Mouse (Mus musculus): ENCODE measurements around the gene Foxd1. TPM values are rescaled to one million over a fixed set of nuclear protein-coding genes. Genes with fewer than 3 reads are reported as not detected.

Foxd1 gene
- not detected in 2 replicates for polyA plus RNA-seq (2014; fragmentation: Nextera tagmentation; extraction: Ambion mirVana)

GRCm38 (mm10) chr13:98354090-98354801, at the start of gene Foxd1:
TSS of gene Foxd1 (plus strand) at chr13:98354242.
- whole genome bisulfite sequencing: under 1% methylated on average over 70 of the region's 76 CpGs
- peak; percentile 79 for ATAC-seq (ENCODE audit: insufficient number of reproducible peaks, insufficient read depth, low FRiP score, low read depth)
- H3K27ac ChIP-seq (replicated peaks in 1 of 2; ENCODE audit: control insufficient read depth in 1 of 2, insufficient read depth in 1 of 2, low read depth in 2 of 2, low read length in 2 of 2): no peak within 1 kb of the TSS

DNA sequence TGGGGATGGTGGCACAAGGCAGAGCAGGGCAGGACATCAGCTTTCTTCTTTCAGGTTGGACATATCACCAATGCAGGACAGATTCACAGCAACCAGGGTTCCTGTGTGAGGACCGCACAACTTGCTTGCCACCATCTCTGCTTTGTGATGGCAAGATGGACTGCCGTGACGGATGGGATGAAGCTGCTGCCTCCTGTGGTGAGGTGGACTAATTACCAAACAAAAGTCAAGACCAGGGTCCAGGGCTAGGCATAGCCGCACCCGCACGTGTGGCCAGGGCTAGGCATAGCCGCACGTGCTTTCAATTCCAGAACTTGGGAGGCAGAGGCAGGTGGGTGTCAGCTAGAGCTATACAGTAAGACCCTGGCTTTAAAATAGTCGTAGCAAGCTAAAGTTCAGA, 48.8 kb upstream of the Foxd1 start:
- H3K27ac ChIP-seq (replicated peaks in 1 of 2; ENCODE audit: control insufficient read depth in 1 of 2, insufficient read depth in 1 of 2, low read depth in 2 of 2, low read length in 2 of 2): no peak overlapping the region
- H3K4me2 ChIP-seq (ENCODE audit: low read length): no peak overlapping the region
- peaks cover 28% of the 10 kb centered on the region for H3K36me3 ChIP-seq (ENCODE audit: control insufficient read depth, insufficient read depth, low read length)
- H3K27me3 ChIP-seq (ENCODE audit: control insufficient read depth, insufficient read depth, low read length): no peaks in the 10 kb centered on the region
- ATAC-seq (ENCODE audit: insufficient number of reproducible peaks, insufficient read depth, low FRiP score, low read depth): no peak
- peaks cover 2 to 4% of the 10 kb centered on the region in 2 experiments; a peak in 1 of 4 replicates for H3K4me1 ChIP-seq (ENCODE audit: control insufficient read depth in 2 of 2, insufficient read depth in 2 of 2, low read length in 2 of 2)
- H3K9me3 ChIP-seq (ENCODE audit: control insufficient read depth, low read length): no peaks in the 10 kb centered on the region
- no peak overlapping the region for H3K4me3 ChIP-seq (ENCODE audit: control insufficient read depth in 1 of 2, insufficient read depth in 1 of 2, low read depth in 1 of 2, low read length in 2 of 2)
- H3K9ac ChIP-seq (ENCODE audit: low read length): no peak overlapping the region
- 86% methylated on average over 9 of the region's 9 CpGs for WGBS

More at GRCm38 (mm10) chr13:98354090-98354801, at the start of gene Foxd1:
- Histone ChIP-seq H3K27me3 (ENCODE audit: control insufficient read depth, insufficient read depth, low read length) (peaks cover 92% of the 10 kb centered on the region), H3K4me3 (ENCODE audit: control insufficient read depth in 1 of 2, insufficient read depth in 1 of 2, low read depth in 1 of 2, low read length in 2 of 2) (peak within 1 kb of the TSS; percentile 41 to 52), H3K9me3 (ENCODE audit: control insufficient read depth, low read length) (no peaks in the 10 kb centered on the region), H3K4me2 (ENCODE audit: low read length) (peak within 1 kb of the TSS; percentile 84), H3K9ac (ENCODE audit: low read length) (0 out of 2 replicates have a peak within 1 kb of the TSS, but pooled peaks have one; percentile 41), H3K4me1 (ENCODE audit: control insufficient read depth in 2 of 2, insufficient read depth in 2 of 2, low read length in 2 of 2) (peaks cover 2 to 14% of the 10 kb centered on the region in 2 experiments; a peak in 3 of 4 replicates), H3K36me3 (ENCODE audit: control insufficient read depth, insufficient read depth, low read length) (no peaks in the 10 kb centered on the region)

- Histone ChIP-seq H3K4me2 (ENCODE audit: low read length) (no peak overlapping the region), H3K27me3 (ENCODE audit: control insufficient read depth, insufficient read depth, low read length) (no peaks in the 10 kb centered on the region), H3K36me3 (ENCODE audit: control insufficient read depth, insufficient read depth, low read length) (peaks cover 39% of the 10 kb centered on the region), H3K9ac (ENCODE audit: low read length) (no peak overlapping the region), H3K4me3 (ENCODE audit: control insufficient read depth in 1 of 2, insufficient read depth in 1 of 2, low read depth in 1 of 2, low read length in 2 of 2) (no peak overlapping the region), H3K4me1 (ENCODE audit: control insufficient read depth in 2 of 2, insufficient read depth in 2 of 2, low read length in 2 of 2) (peaks cover 2 to 4% of the 10 kb centered on the region in 2 experiments; a peak in 1 of 4 replicates), H3K27ac (replicated peaks in 1 of 2; ENCODE audit: control insufficient read depth in 1 of 2, insufficient read depth in 1 of 2, low read depth in 2 of 2, low read length in 2 of 2) (no peak overlapping the region), H3K9me3 (ENCODE audit: control insufficient read depth, low read length) (no peaks in the 10 kb centered on the region)
- no peak for ATAC-seq (ENCODE audit: insufficient number of reproducible peaks, insufficient read depth, low FRiP score, low read depth)
- WGBS: 30% methylated on average over 5 of the region's 5 CpGs
These were observed 47.6 kb upstream of the Foxd1 start for GRCm38 (mm10) chr13:98306393-98306792.

DNA sequence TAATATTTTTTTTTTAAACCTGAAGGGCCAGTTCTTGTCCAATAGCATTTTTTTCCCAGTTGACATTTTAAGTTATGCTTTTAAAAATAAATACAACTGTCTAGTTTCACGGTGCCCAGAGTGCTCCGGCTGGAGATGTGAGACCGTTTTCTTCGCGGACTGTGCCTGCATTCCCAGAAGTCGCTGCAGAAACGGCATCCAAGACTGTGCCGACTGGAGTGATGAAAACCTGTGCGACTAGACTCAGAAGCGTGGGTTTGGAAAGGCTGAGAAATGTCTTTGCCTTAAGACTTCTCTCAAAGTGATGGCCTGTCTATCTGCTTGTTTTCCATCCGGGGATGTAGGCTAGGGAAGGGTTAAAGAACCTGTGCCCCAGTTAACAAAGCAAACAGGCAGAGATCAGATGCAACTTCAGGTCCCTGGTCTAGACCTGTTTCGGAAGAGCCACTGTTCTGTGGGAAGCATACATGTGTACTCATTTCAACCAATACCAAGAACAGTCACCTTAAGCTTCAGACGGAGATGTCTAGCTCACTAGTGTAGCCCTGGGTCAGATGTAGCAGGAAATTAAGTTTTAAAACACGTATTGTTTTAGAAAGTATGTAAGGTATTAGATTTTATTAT, 47.1 kb upstream of the Foxd1 start:
- Histone ChIP-seq H3K4me2 (ENCODE audit: low read length) (peak overlapping the region; percentile 12; the same call in 1 of the 2 replicates), H3K27ac (replicated peaks in 1 of 2; ENCODE audit: control insufficient read depth in 1 of 2, insufficient read depth in 1 of 2, low read depth in 2 of 2, low read length in 2 of 2) (peak overlapping the region in 1 of 2 experiments; percentile 14; a peak in 1 of 4 replicates), H3K9me3 (ENCODE audit: control insufficient read depth, low read length) (no peaks in the 10 kb centered on the region), H3K27me3 (ENCODE audit: control insufficient read depth, insufficient read depth, low read length) (no peaks in the 10 kb centered on the region), H3K4me1 (ENCODE audit: control insufficient read depth in 2 of 2, insufficient read depth in 2 of 2, low read length in 2 of 2) (peaks cover 2 to 4% of the 10 kb centered on the region in 2 experiments; a peak in 1 of 4 replicates), H3K36me3 (ENCODE audit: control insufficient read depth, insufficient read depth, low read length) (peaks cover 45% of the 10 kb centered on the region), H3K9ac (ENCODE audit: low read length) (no peak overlapping the region), H3K4me3 (ENCODE audit: control insufficient read depth in 1 of 2, insufficient read depth in 1 of 2, low read depth in 1 of 2, low read length in 2 of 2) (no peak overlapping the region)
- 35% methylated on average over 14 of the region's 14 CpGs for WGBS
- no peak for ATAC-seq (ENCODE audit: insufficient number of reproducible peaks, insufficient read depth, low FRiP score, low read depth)

DNA sequence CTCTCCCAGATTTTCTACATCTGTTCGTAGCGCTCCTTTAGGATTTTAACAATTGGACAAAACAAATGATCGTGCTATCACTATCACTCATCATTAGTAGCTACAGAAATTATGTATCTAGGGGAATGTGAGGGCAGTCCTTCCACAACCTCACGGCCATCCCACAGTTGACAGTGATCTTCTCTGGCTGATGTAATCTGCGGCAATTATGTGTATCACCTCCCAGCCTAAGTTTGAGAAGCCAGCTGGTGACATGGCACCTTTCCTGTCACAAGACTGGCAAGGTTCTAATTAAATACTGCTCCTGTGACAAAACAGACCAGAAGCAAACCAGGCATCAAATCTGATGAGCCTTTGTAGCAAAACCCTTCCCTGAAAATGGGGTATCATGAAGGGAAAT, 46.0 kb upstream of the Foxd1 start:
- no peaks in the 10 kb centered on the region for H3K27me3 ChIP-seq (ENCODE audit: control insufficient read depth, insufficient read depth, low read length)
- H3K4me3 ChIP-seq (ENCODE audit: control insufficient read depth in 1 of 2, insufficient read depth in 1 of 2, low read depth in 1 of 2, low read length in 2 of 2): no peak overlapping the region
- no peak for ATAC-seq (ENCODE audit: insufficient number of reproducible peaks, insufficient read depth, low FRiP score, low read depth)
- no peak overlapping the region for H3K9ac ChIP-seq (ENCODE audit: low read length)
- peaks cover 2 to 4% of the 10 kb centered on the region in 2 experiments; a peak in 1 of 4 replicates for H3K4me1 ChIP-seq (ENCODE audit: control insufficient read depth in 2 of 2, insufficient read depth in 2 of 2, low read length in 2 of 2)
- peaks cover 55% of the 10 kb centered on the region for H3K36me3 ChIP-seq (ENCODE audit: control insufficient read depth, insufficient read depth, low read length)
- H3K4me2 ChIP-seq (ENCODE audit: low read length): no peak overlapping the region
- 84% methylated on average over 5 of the region's 5 CpGs for WGBS
- H3K9me3 ChIP-seq (ENCODE audit: control insufficient read depth, low read length): no peaks in the 10 kb centered on the region
- H3K27ac ChIP-seq (replicated peaks in 1 of 2; ENCODE audit: control insufficient read depth in 1 of 2, insufficient read depth in 1 of 2, low read depth in 2 of 2, low read length in 2 of 2): no peak overlapping the region

DNA sequence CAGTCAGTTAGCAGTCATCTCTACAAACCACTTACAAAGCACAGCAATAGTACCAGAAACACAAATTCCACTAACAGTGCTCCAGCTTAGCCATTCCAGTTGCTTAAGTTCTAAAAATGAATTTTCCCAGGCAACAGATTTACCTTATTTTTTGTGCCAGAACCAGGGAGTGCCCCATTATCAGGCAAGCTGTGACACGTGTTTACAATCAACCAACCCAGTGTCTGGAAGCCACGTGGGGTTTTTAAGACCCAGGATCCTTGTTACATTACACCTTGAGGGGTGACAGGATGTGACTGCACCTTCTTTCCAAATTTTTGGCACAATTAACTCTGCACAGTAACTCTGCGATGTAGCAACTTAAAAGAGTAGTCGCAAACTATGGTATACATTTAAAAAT, 45.3 kb upstream of the Foxd1 start:
- H3K27me3 ChIP-seq (ENCODE audit: control insufficient read depth, insufficient read depth, low read length): no peaks in the 10 kb centered on the region
- H3K9me3 ChIP-seq (ENCODE audit: control insufficient read depth, low read length): no peaks in the 10 kb centered on the region
- peaks cover 62% of the 10 kb centered on the region for H3K36me3 ChIP-seq (ENCODE audit: control insufficient read depth, insufficient read depth, low read length)
- H3K4me3 ChIP-seq (ENCODE audit: control insufficient read depth in 1 of 2, insufficient read depth in 1 of 2, low read depth in 1 of 2, low read length in 2 of 2): no peak overlapping the region
- 77% methylated on average over 4 of the region's 4 CpGs for WGBS
- no peak overlapping the region for H3K9ac ChIP-seq (ENCODE audit: low read length)
- H3K4me2 ChIP-seq (ENCODE audit: low read length): no peak overlapping the region
- H3K27ac ChIP-seq (replicated peaks in 1 of 2; ENCODE audit: control insufficient read depth in 1 of 2, insufficient read depth in 1 of 2, low read depth in 2 of 2, low read length in 2 of 2): no peak overlapping the region
- no peak for ATAC-seq (ENCODE audit: insufficient number of reproducible peaks, insufficient read depth, low FRiP score, low read depth)
- peaks cover 2 to 4% of the 10 kb centered on the region in 2 experiments; a peak in 1 of 4 replicates for H3K4me1 ChIP-seq (ENCODE audit: control insufficient read depth in 2 of 2, insufficient read depth in 2 of 2, low read length in 2 of 2)

GRCm38 (mm10) chr13:98311597-98311996, 42.4 kb upstream of the Foxd1 start:
- H3K36me3 ChIP-seq (ENCODE audit: control insufficient read depth, insufficient read depth, low read length): peaks cover 77% of the 10 kb centered on the region

More at GRCm38 (mm10) chr13:98311597-98311996, 42.4 kb upstream of the Foxd1 start:
- no peak overlapping the region for H3K9ac ChIP-seq (ENCODE audit: low read length)
- no peak overlapping the region for H3K4me2 ChIP-seq (ENCODE audit: low read length)
- no peaks in the 10 kb centered on the region for H3K27me3 ChIP-seq (ENCODE audit: control insufficient read depth, insufficient read depth, low read length)
- H3K27ac ChIP-seq (replicated peaks in 1 of 2; ENCODE audit: control insufficient read depth in 1 of 2, insufficient read depth in 1 of 2, low read depth in 2 of 2, low read length in 2 of 2): no peak overlapping the region
- no peak for ATAC-seq (ENCODE audit: insufficient number of reproducible peaks, insufficient read depth, low FRiP score, low read depth)
- no peaks in the 10 kb centered on the region for H3K9me3 ChIP-seq (ENCODE audit: control insufficient read depth, low read length)
- peaks cover 2 to 14% of the 10 kb centered on the region in 2 experiments; a peak in 3 of 4 replicates for H3K4me1 ChIP-seq (ENCODE audit: control insufficient read depth in 2 of 2, insufficient read depth in 2 of 2, low read length in 2 of 2)
- WGBS: 93% methylated on average over 5 of the region's 5 CpGs
- H3K4me3 ChIP-seq (ENCODE audit: control insufficient read depth in 1 of 2, insufficient read depth in 1 of 2, low read depth in 1 of 2, low read length in 2 of 2): no peak overlapping the region
